Mouse (Mus musculus) bone marrow macrophage, adult 2 months (primary cell): ENCODE data around the gene Creb5.

Source experiments
- CTCF ChIP-seq: IDR thresholded peaks from 2 replicates; pipeline ENCODE4 v1.5.1; 2012; ENCODE audit warnings: low read depth, mild to moderate bottlenecking, low read length, moderate library complexity
- POLR2A ChIP-seq: IDR thresholded peaks from 2 replicates; pipeline ENCODE4 v1.6.1; 2012; ENCODE audit warnings: mild to moderate bottlenecking, low read depth, low read length, borderline replicate concordance

- TF ChIP-seq CTCF (no peak), POLR2A (no peak)
Measured at GRCm38 (mm10) chr6:53290215-53290990, 3.3 kb downstream of the Creb5 start.
